In the genomic region with DNA sequence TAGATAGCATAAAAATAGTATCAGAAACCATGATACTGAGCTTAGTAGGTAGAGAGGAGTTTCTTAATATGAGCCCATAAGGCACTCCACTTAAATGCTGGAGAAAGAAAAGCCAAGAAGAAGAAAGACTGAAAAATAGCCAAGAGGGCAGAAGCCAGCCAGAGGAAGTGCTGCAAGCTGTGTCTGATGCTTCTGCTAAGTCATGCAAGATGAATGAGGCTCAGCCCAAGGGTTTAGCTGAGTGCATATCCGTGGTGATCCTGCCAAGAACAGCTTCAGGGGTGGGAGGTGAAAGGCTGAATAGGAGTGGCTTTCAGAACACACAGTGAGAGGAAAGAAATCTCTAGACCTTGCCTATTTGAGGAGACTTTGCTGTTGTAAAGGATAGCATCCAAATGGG, we compare ENCODE assay signal across 10 mouse cellular contexts.
DNase-seq lines count a peak whose midpoint lies in the region; ATAC-seq lines count a peak whose summit lies in the region.
"Had no signal": no experiment of that assay in that cellular context is flagged by ENCODE, and none has a peak within 500 bp of the region (broad histone marks: within the 10 kb centered on the region; RNA-seq: fewer than 3 reads in every experiment).

No protein-coding gene starts in this region.

- H3K36me3 ChIP-seq in hindbrain, embryonic 16.5 days (ENCODE audit: control insufficient read depth, insufficient read depth, low read length): no peaks in the 10 kb centered on the region
- 0 out of 2 replicates have a peak, but pooled peaks cover 18% of the 10 kb centered on the region for H3K36me3 ChIP-seq in hindbrain, embryonic 10.5 days
- H3K36me3 ChIP-seq: heart, embryonic 13.5 days had no signal

- no peak for DNase-seq in hindbrain, embryonic 10.5 days (ENCODE audit: low spot score)
- peak; percentile 60 for DNase-seq in ZHBTc4 (ENCODE audit: low read depth, low spot score)
- peak; percentile 72 to 73 for DNase-seq in cerebellum, postnatal 14 days
- DNase-seq in kidney, adult 11 months: peak; percentile 70
- peak; percentile 23 for DNase-seq in mesoderm, embryonic 11.5 days (ENCODE audit: low read depth, low spot score)
- DNase-seq in thymus, postnatal 4 days: no peak
- DNase-seq in natural killer cell, adult 2 months (ENCODE audit: low spot score in 2 of 2): no peak

- H3K9me3 ChIP-seq in hindbrain, embryonic 16.5 days (ENCODE audit: control insufficient read depth, low read length): no peaks in the 10 kb centered on the region
- no peaks in the 10 kb centered on the region for H3K9me3 ChIP-seq in hindbrain, embryonic 10.5 days
- H3K9me3 ChIP-seq: heart, embryonic 13.5 days; midbrain, embryonic 12.5 days had no signal

- 0% methylated on average over 1 of the region's 1 CpGs for WGBS in hindbrain, embryonic 16.5 days
- 18% methylated on average over 1 of the region's 1 CpGs for WGBS in hindbrain, embryonic 10.5 days

- H3K27me3 ChIP-seq in hindbrain, embryonic 16.5 days (replicated peaks; ENCODE audit: control insufficient read depth, insufficient read depth, low read length): no peaks in the 10 kb centered on the region
- no peaks in the 10 kb centered on the region for H3K27me3 ChIP-seq in hindbrain, embryonic 10.5 days (ENCODE audit: insufficient read depth, poor library complexity, severe bottlenecking)
- H3K27me3 ChIP-seq: heart, embryonic 13.5 days; midbrain, embryonic 12.5 days had no signal

- no peak overlapping the region for H3K4me2 ChIP-seq in hindbrain, embryonic 16.5 days (ENCODE audit: low read length)
- H3K4me2 ChIP-seq: heart, embryonic 13.5 days; midbrain, embryonic 12.5 days had no signal

- no peak overlapping the region for H3K27ac ChIP-seq in hindbrain, embryonic 16.5 days (ENCODE audit: low read depth, low read length)
- H3K27ac ChIP-seq in hindbrain, embryonic 10.5 days: no peak overlapping the region
- H3K27ac ChIP-seq: heart, embryonic 13.5 days; midbrain, embryonic 12.5 days had no signal

- no peak overlapping the region for H3K9ac ChIP-seq in hindbrain, embryonic 16.5 days (ENCODE audit: low read depth, low read length)
- H3K9ac ChIP-seq: heart, embryonic 13.5 days; midbrain, embryonic 12.5 days had no signal

- H3K4me1 ChIP-seq in hindbrain, embryonic 16.5 days (ENCODE audit: control insufficient read depth, insufficient read depth, low read depth, low read length): peaks cover 3% of the 10 kb centered on the region; the same call in 1 of the 2 replicates
- no peaks in the 10 kb centered on the region for H3K4me1 ChIP-seq in hindbrain, embryonic 10.5 days (replicated peaks)
- H3K4me1 ChIP-seq: midbrain, embryonic 12.5 days had no signal

- H3K4me3 ChIP-seq in hindbrain, embryonic 16.5 days (ENCODE audit: low read length): no peak overlapping the region
- no peak overlapping the region for H3K4me3 ChIP-seq in hindbrain, embryonic 10.5 days
- H3K4me3 ChIP-seq: heart, embryonic 13.5 days; midbrain, embryonic 12.5 days had no signal

- peak; percentile 86 for ATAC-seq in hindbrain, embryonic 16.5 days

Comparison
In these comparisons a context has a peak if more than half of its experiments do, and no peak if none do; other contexts are left out.
1. DNase-seq: peak in ZHBTc4 (single experiment), cerebellum, postnatal 14 days (2 of 2), kidney, adult 11 months (single experiment) and mesoderm, embryonic 11.5 days (single experiment); none in hindbrain, embryonic 10.5 days (single experiment), thymus, postnatal 4 days (single experiment) and natural killer cell, adult 2 months (0 of 2).